Mouse (Mus musculus) adrenal gland, postnatal 36 days (tissue): ENCODE data around the gene Ppp4r3b. TPM values are rescaled to one million over a fixed set of nuclear protein-coding genes. Genes with fewer than 3 reads are reported as not detected.
A peak's percentile ranks its signal among the peaks of the same experiment; 100 is the strongest.

Source experiments
- DNase-seq, 2 experiments: peaks; one replicate each; pipeline ENCODE4 v3.0.0; 2021; ENCODE audit warnings: mixed read lengths in 1 of 2
- total RNA-seq, 2 experiments: library from RNA; stranded (reverse); gene quantifications; 2 replicates each; pipeline ENCODE4 v1.2.3; 2021

Gene Ppp4r3b
- total RNA-seq, 2 experiments from 2014 or later, result 81.4 to 89.3 TPM

- DNase-seq, result no peak
Measured at GRCm38 (mm10) chr11:29237364-29237763, 64.7 kb downstream of the Ppp4r3b start.

DNA sequence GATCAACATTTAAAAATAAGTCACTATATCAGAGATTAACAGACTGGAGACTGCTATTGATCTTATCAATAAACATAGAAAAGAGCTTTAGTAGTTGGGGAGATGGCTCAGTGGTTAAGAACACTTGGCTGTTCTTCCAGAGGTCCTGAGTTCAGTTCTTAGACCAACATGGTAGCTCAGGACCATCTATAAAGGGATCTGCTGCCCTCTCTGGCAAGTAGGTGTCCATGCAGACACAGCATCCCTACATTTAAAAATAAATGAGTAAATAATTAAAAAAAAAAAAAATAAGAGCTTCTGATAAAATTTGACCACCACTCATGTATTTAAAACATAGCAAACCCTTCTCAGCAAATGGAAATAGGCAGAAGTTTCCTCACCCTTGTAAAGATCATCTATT, 65.4 kb downstream of the Ppp4r3b start:
- DNase-seq, result no peak

GRCm38 (mm10) chr11:29238551-29238950, 65.9 kb downstream of the Ppp4r3b start:
- peak; percentile 44 to 45 for DNase-seq

DNA sequence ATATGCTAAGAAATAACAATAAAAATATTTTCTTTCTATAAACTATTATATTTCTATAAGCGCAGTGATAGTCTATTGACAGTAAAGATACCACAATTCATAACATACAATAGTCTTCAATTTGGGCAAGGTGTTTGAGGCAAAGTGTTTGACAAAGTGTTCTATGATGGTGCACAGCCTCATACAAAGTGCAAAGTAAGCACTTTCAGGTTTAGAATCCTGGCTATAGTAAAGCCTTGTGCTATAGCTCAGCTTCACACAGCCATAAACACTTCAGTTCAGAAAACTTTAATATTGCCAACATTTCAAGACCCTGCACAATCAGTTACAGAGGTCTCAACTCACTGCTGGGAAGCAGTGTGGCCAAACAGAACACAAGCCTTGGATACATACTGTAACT, 66.7 kb downstream of the Ppp4r3b start:
- DNase-seq, result no peak

DNA sequence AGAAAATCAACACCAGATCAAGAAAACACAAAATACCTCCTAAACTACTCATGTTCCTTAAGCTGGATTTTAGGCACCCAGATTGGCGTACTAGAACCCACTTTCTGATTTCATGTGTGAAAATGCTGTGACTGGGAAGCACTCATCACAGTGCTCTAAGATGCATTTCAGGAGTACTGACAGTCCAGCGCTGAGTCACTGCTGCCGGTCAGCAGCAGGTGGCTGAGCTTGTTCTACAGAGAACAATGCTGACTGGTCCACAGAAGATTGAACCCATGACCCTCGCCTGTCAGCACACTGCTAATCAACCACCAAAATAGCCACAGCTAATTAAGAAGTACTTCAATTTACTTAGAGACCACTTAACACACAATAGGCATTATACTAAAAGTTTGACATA, 69.3 kb downstream of the Ppp4r3b start:
- no peak for DNase-seq

GRCm38 (mm10) chr11:29245988-29246387, 73.3 kb downstream of the Ppp4r3b start:
- DNase-seq, result no peak

DNA sequence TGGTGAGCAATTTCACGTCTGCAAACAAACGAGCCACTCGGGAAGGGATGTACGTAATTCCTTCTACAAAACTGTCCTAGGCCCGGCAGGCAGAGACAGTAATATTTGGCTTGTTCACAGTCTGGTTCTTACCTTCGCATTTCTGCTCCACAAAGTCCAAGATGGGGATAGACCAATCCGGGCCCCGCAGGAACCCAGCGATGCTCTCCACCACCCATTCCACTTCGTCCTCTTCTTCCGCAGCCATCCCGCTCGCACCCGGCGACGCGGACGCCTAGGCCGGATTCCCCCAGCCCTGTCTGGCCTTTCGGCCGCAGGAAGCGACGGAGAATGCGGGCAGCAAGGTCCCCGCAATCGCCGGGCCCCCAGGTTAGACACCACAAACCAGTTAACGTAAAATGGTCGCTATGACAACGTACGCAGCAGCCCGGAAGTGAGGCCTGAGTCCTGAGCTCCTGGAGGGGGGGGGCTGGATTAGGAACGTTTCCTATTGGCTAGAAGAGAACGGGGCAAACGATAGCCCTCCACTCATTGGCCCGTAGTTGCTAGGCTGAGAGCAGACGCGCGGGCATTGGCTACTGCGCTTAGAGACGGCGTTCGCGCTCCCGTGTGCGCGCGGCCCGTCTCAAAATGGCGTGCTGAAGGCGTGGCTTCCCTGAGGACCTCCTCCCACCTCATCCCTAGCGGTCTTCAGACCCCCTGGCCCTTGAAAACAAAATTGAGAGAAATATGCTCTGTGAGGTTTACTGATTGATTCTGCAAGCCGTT, 74.4 kb downstream of the Ppp4r3b start, which contains the start of gene Cfap36:
Gene Cfap36, minus strand, starts transcription at position 527 of the 768 bp plus-strand sequence.
- peak; percentile 90 to 94 for DNase-seq

- DNase-seq, result no peak
Measured at GRCm38 (mm10) chr11:29247725-29248124, 75.0 kb downstream of the Ppp4r3b start.

DNA sequence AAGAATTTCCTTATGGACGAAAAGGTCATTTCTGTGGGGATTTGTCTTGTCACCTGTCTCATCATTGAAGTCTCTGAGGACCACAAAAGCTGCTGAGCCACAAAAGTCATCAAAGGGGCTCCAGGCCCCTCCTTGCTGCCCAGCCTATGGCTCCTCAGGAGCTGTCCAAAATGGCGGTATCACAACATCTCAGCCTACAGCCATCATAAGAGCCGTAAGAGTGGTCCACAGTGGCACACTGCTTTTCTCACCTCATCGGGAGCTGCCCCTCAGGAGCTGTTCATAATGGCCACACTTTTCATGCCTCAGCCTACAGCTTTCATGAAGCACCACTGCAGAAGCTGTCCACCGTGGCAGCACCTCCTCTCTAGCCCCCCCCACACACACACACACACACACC, 75.7 kb downstream of the Ppp4r3b start:
- no peak for DNase-seq

DNA sequence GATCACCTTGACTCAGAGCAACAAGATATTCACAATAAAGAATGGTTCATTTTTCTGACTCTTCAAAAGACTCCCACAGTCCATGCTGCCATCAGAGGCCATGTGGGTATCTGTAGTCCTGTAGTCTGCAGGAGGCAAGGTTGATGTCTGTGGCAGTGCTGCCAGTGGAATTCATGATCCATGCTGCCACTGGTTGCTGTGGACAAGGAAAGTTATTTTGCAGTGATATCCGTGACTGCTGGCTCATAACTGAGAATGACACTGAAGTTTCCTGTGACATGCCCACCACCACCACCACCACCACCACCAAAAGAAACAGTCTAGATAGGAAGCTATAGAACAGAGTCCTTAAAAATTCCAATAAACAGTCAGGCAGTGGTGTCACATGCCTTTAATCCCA, 82.0 kb downstream of the Ppp4r3b start:
- DNase-seq, result no peak

- peak; percentile 46 to 71 for DNase-seq
Measured at GRCm38 (mm10) chr11:29267824-29268223, 95.1 kb downstream of the Ppp4r3b start.

Other genes with a start within 250 kb of the Ppp4r3b start
- gene Pnpt1, start 42.1 kb upstream of the Ppp4r3b start, total RNA-seq, result 10 to 100 TPM; 40.2 to 54.4 TPM
- 10 to 100 TPM; 50.0 to 69.8 TPM for gene Cfap36, start 74.5 kb downstream of the Ppp4r3b start, total RNA-seq
- gene Ccdc88a, start 200.8 kb downstream of the Ppp4r3b start, total RNA-seq, result 10 to 100 TPM; 13.9 to 19.3 TPM